9 mouse cellular contexts compared by ENCODE assay signal in genomic region chr2:31845512-31845895, GRCm38 (mm10). TPM values are rescaled to one million over a fixed set of nuclear protein-coding genes. Genes with fewer than 3 reads are reported as not detected.
DNase-seq lines count a peak whose midpoint lies in the region; ATAC-seq and TF ChIP-seq lines count a peak whose summit lies in the region.
"Had no signal": no experiment of that assay in that cellular context is flagged by ENCODE, and none has a peak within 500 bp of the region (broad histone marks: within the 10 kb centered on the region; RNA-seq: fewer than 3 reads in every experiment).

No protein-coding gene starts in this region.

- peaks cover 80% of the 10 kb centered on the region for H3K27me3 ChIP-seq in heart, embryonic 10.5 days (ENCODE audit: insufficient read depth, poor library complexity, severe bottlenecking)
- H3K27me3 ChIP-seq in liver, postnatal 0 days (ENCODE audit: insufficient read depth, low read length) = peaks cover 43% of the 10 kb centered on the region

- H3K4me1 ChIP-seq in heart, embryonic 10.5 days = peaks cover 31% of the 10 kb centered on the region
- peaks cover 14% of the 10 kb centered on the region for H3K4me1 ChIP-seq in liver, postnatal 0 days (ENCODE audit: insufficient read depth)

- H3K4me3 ChIP-seq in heart, embryonic 10.5 days = peak overlapping the region; percentile 69
- peak overlapping the region; percentile 52 for H3K4me3 ChIP-seq in liver, postnatal 0 days (ENCODE audit: low read depth, low read length)

- no peak for ATAC-seq in liver, postnatal 0 days

- peak overlapping the region; percentile 76 for H3K4me2 ChIP-seq in liver, postnatal 0 days (ENCODE audit: low read depth, low read length)

- WGBS in heart, embryonic 10.5 days = 3% methylated on average over 26 of the region's 26 CpGs
- 2% methylated on average over 18 of the region's 26 CpGs for WGBS in liver, postnatal 0 days (ENCODE audit: insufficient replicate concordance)

- no peak overlapping the region for H3K9ac ChIP-seq in liver, postnatal 0 days (replicated peaks)

- H3K36me3 ChIP-seq in heart, embryonic 10.5 days = no peaks in the 10 kb centered on the region
- no peaks in the 10 kb centered on the region for H3K36me3 ChIP-seq in liver, postnatal 0 days (replicated peaks; ENCODE audit: insufficient read depth, low read length)

- H3K9me3 ChIP-seq in heart, embryonic 10.5 days = no peaks in the 10 kb centered on the region
- H3K9me3 ChIP-seq in liver, postnatal 0 days (ENCODE audit: low read length) = no peaks in the 10 kb centered on the region

- no peak for TF ChIP-seq EP300 in liver, postnatal 0 days (IDR thresholded peaks at IDR 0.05; ENCODE audit: low read depth)

- TF ChIP-seq CTCF in liver, postnatal 0 days (IDR thresholded peaks at IDR 0.05; ENCODE audit: low read depth) = no peak

- intact Hi-C loops in heart, postnatal 14 days (cut with DNase I) = loop anchor here (5.0 kb wide), 1 partner anchor 58 kb away; no protein-coding TSS in a partner anchor

- H3K27ac ChIP-seq in heart, embryonic 10.5 days = peak overlapping the region; percentile 48
- H3K27ac ChIP-seq in liver, postnatal 0 days (ENCODE audit: low read depth) = no peak overlapping the region

- no peak for DNase-seq in heart, embryonic 10.5 days (ENCODE audit: low spot score)
- DNase-seq in heart, postnatal 14 days = no peak
- DNase-seq in thymus, postnatal 14 days = peak; percentile 18
- no peak for DNase-seq in thymus, postnatal 10 days (ENCODE audit: low spot score in 2 of 2)
- DNase-seq in liver, postnatal 0 days = no peak
- no peak for DNase-seq in urinary bladder, postnatal 25 days (ENCODE audit: low spot score)
- no peak for DNase-seq in left cerebral cortex, adult 18-20 months (ENCODE audit: low spot score in 2 of 2)
- DNase-seq in right cerebral cortex, adult 18-20 months = no peak

RNA-seq across cellular contexts. Expression of gene Fibcd1, which starts 0.3 kb away (rescaled TPM):
- polyA plus RNA-seq in heart, embryonic 10.5 days (2016; fragmentation: Nextera tagmentation; extraction: Ambion mirVana) = 0.12 and 0.36 TPM in 2 replicates
- under 1 TPM in 1 of 2 experiments, not detected in 1; 0.05 TPM for total RNA-seq in heart, postnatal 14 days (2021)
- not detected in 2 replicates for polyA plus RNA-seq in liver, postnatal 0 days (2015; fragmentation: Nextera tagmentation; extraction: Ambion mirVana)
- total RNA-seq in left cerebral cortex, adult 18-20 months (2021) = 1 to 10 TPM; 7.4 to 9.2 TPM

RNA-seq across cellular contexts. Expression of gene Qrfp, which starts 35.1 kb away (rescaled TPM):
- 0.06 TPM in 1 of 2 replicates, not detected in the other for polyA plus RNA-seq in heart, embryonic 10.5 days (2016; fragmentation: Nextera tagmentation; extraction: Ambion mirVana)
- total RNA-seq in heart, postnatal 14 days (2021) = not detected
- 0.07 and 0.08 TPM in 2 replicates for polyA plus RNA-seq in liver, postnatal 0 days (2015; fragmentation: Nextera tagmentation; extraction: Ambion mirVana)
- not detected for total RNA-seq in left cerebral cortex, adult 18-20 months (2021)

RNA-seq across cellular contexts. Expression of gene Lamc3, which starts 41.6 kb away (rescaled TPM):
- 1.7 and 2.2 TPM in 2 replicates for polyA plus RNA-seq in heart, embryonic 10.5 days (2016; fragmentation: Nextera tagmentation; extraction: Ambion mirVana)
- total RNA-seq in heart, postnatal 14 days (2021) = 1 to 10 TPM in 1 of 2 experiments, under 1 TPM in 1; 0.85 to 1.3 TPM
- 0.02 TPM in 1 of 2 replicates, not detected in the other for polyA plus RNA-seq in liver, postnatal 0 days (2015; fragmentation: Nextera tagmentation; extraction: Ambion mirVana)
- 1 to 10 TPM; 5.7 to 7.9 TPM for total RNA-seq in left cerebral cortex, adult 18-20 months (2021)
- polyA plus RNA-seq: inflammation-experienced regulatory T-cells, adult 6 months had no signal

Comparison
In these comparisons a context has a peak if more than half of its experiments do, and no peak if none do; other contexts are left out.
1. RNA of gene Fibcd1, which starts 0.3 kb away (total RNA-seq): 7.4 to 9.2 TPM in left cerebral cortex, adult 18-20 months; 0.05 TPM in heart, postnatal 14 days; every median in the first group is over 4 times any median in the second.